Mouse (Mus musculus) adrenal gland, postnatal 36 days (tissue): Measurements from ENCODE around the gene Atp23. TPM values are rescaled to one million over a fixed set of nuclear protein-coding genes. Genes with fewer than 3 reads are reported as not detected.

Experiments used
- DNase-seq, 2 experiments: peaks; one replicate each; pipeline ENCODE4 v3.0.0; 2021; ENCODE audit warnings: mixed read lengths in 1 of 2
- total RNA-seq, 2 experiments: library from RNA; stranded (reverse); gene quantifications; 2 replicates each; pipeline ENCODE4 v1.2.3; 2021

Atp23 gene
- total RNA-seq, 2 experiments from 2014 or later = 5.1 to 9.3 TPM

- no peak for DNase-seq
These were observed 10.3 kb upstream of the Atp23 start for GRCm38 (mm10) chr10:126911479-126911878.

- DNase-seq = no peak
These were observed 5.7 kb upstream of the Atp23 start for GRCm38 (mm10) chr10:126906811-126907210.

GRCm38 (mm10) chr10:126905650-126906075 lies 4.5 kb upstream of the Atp23 start:
- DNase-seq = peak; percentile 96 to 97

GRCm38 (mm10) chr10:126905086-126905485 lies 3.9 kb upstream of the Atp23 start:
- no peak for DNase-seq

- DNase-seq = no peak
These were observed 3.1 kb upstream of the Atp23 start for GRCm38 (mm10) chr10:126904221-126904620.

GRCm38 (mm10) chr10:126901488-126901843 lies 311 bp upstream of the Atp23 start:
- no peak for DNase-seq

GRCm38 (mm10) chr10:126895891-126896290 lies 5.3 kb downstream of the Atp23 start:
- DNase-seq = no peak

- no peak for DNase-seq
These were observed 7.1 kb downstream of the Atp23 start for GRCm38 (mm10) chr10:126894061-126894460.

- DNase-seq = no peak
These were observed 8.0 kb downstream of the Atp23 start for GRCm38 (mm10) chr10:126893145-126893544.

- no peak for DNase-seq
These were observed 27.4 kb downstream of the Atp23 start for GRCm38 (mm10) chr10:126873755-126874154.

GRCm38 (mm10) chr10:126872256-126872655 lies 28.9 kb downstream of the Atp23 start:
- no peak for DNase-seq

- DNase-seq = peak; percentile 72 to 85
These were observed 31.5 kb downstream of the Atp23 start for GRCm38 (mm10) chr10:126869372-126870318.

- no peak for DNase-seq
These were observed 35.9 kb downstream of the Atp23 start for GRCm38 (mm10) chr10:126865284-126865683.

GRCm38 (mm10) chr10:126862193-126862592 lies 39.0 kb downstream of the Atp23 start:
- no peak for DNase-seq

GRCm38 (mm10) chr10:126853286-126853685 lies 47.9 kb downstream of the Atp23 start:
- DNase-seq = peak; percentile 6 to 16

GRCm38 (mm10) chr10:126845309-126845911 lies 55.7 kb downstream of the Atp23 start:
- no peak for DNase-seq

GRCm38 (mm10) chr10:126844689-126845088 lies 56.5 kb downstream of the Atp23 start:
- peak; percentile 4 to 35 for DNase-seq

GRCm38 (mm10) chr10:126840266-126840665 lies 60.9 kb downstream of the Atp23 start:
- DNase-seq = no peak

GRCm38 (mm10) chr10:126833006-126833405 lies 68.1 kb downstream of the Atp23 start:
- DNase-seq = peak; percentile 41 to 64

GRCm38 (mm10) chr10:126831329-126831728 lies 69.8 kb downstream of the Atp23 start:
- no peak for DNase-seq

GRCm38 (mm10) chr10:126828618-126829017 lies 72.5 kb downstream of the Atp23 start:
- no peak for DNase-seq

- DNase-seq = no peak
These were observed 73.1 kb downstream of the Atp23 start for GRCm38 (mm10) chr10:126827941-126828593.

- no peak for DNase-seq
These were observed 74.2 kb downstream of the Atp23 start for GRCm38 (mm10) chr10:126826982-126827381.
